Mouse (Mus musculus): ENCODE measurements at regions not wholly inside any gene's neighbourhood (a gene's known extent, or its start where the extent isn't known, plus 50 kb on each side); places are given as distances from the start of the nearest gene placed in this dataset.
A peak's percentile ranks its signal among the peaks of the same experiment; 100 is the strongest.

DNA sequence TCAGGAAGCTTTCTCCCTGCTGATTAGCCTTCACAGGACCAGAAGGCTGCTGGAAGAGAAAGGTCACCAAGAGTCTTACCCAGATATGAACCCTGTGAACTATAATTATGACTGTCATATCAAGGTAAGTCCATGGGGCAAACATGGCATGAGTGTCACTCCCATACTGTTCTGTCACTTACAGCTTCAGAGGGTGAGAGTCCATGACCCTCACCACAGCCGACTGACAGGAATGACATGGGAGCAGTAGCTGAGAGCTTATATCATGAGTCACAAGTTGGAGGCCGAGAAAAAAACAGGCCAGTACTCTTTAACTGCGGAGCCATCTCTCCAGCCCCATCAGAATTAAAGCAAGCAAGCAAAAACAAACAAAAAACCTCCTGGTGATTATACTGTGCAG lies 117.7 kb upstream of the Neo1 start:
- DNase-seq (ENCODE audit: low spot score) = no peak

DNA sequence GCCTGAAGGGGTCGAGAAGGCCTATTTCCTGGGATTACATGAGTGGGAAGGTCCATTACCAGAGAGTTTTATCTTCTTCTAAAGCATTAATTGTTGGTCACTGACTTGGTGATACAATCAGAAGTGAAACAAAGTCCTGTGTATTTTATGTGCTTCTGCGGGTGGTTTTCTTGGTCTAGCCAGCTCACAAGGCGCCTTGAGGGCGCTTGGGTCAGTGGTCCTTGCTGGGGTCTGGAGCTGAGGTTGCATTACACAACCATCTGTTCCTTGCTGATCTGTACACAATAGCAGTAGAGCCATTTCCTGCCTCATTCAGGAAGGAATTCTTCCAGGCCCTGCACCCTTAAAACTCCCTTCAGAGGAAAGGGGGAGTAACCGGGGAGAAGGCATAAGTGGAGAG lies 116.9 kb upstream of the Neo1 start:
- no peak for DNase-seq (ENCODE audit: low spot score)

DNA sequence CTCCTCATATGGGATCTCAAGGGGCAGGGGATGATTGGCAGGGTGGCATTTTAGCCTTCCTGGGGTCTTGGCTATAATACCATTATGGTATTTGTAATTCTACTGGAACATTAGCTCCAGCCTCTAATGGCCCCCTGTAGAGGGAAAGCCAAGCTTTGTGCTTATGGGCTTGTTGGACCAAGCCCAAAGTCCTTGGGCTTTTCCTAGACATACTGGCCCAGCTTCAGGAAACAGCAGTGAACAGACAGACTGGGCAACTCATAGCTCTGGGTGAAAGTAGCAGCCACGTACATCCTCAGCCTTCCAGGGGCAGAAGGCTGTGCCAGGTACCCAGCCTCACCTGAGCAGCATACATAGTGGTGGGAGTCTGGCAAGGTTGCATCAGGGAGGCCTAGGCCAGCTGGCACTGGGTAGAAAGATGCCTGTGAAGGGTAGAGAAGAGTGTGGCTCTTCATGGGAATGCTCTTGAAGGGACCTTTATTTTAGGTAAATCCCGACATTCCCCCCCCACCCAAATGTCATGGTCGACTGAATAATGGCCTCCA lies 108.1 kb upstream of the Neo1 start:
- DNase-seq (ENCODE audit: low spot score) = no peak

DNA sequence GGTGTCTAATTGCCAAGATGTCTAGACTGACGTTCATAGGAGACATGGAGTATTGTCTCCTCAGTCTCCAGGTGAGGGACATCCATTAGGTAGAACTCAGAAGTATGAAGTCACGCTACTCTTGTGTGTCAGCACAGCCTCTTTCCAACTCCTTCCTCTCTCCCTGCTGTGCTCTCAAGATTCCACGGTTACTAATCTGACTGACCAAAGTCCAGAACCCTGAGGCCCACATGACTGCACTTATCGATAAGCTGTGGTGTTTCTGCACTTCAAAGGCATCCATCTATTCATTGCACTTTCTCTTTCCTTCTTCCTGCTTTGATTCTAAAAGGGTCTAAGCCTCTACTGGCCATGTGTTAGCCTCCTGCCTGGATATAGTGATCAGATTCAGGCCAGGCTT lies 107.4 kb upstream of the Neo1 start:
- DNase-seq (ENCODE audit: low spot score) = no peak

DNA sequence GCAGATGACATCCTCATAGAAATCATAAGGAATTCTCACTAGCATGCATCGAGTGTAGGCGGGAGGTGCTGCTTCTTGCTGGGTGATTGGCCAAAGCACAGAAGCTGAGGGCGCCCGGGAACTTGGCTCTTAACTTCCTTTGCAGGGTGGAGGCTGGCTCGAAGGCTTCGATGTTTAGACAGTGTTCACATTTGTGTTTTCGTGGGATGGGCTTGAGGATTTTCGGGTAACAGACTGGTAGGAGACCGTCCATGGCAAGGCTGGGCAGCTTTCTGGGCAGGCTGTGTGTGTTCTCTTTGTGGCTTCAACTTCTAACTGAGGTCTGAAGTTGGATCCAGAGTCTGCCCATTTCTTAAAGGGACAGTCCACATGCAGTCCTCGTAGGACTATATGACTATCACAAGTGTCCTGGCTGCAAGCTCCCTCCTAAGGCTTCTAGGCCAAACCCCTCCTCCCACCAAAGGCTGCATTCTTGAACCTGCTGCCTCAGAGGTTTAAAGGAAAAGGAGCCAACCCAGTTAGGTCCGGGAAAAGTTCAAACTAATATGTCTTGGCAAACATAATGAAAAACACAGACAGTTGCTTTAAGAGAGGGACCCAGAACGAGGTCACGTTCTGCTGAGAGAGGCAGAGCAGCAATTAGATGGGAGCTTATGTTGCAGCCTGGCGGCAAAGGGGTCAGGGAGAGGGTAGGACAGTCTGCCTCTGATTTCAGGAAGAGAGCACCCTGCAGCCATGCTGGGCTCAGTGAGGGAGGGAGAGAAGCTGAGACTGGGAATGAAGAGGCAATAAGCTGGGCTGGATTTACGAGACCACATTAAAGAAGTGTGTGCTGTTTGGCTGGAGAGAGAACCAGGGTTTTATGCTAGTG lies 98.2 kb upstream of the Neo1 start:
- peak; percentile 26 for DNase-seq (ENCODE audit: low spot score)

DNA sequence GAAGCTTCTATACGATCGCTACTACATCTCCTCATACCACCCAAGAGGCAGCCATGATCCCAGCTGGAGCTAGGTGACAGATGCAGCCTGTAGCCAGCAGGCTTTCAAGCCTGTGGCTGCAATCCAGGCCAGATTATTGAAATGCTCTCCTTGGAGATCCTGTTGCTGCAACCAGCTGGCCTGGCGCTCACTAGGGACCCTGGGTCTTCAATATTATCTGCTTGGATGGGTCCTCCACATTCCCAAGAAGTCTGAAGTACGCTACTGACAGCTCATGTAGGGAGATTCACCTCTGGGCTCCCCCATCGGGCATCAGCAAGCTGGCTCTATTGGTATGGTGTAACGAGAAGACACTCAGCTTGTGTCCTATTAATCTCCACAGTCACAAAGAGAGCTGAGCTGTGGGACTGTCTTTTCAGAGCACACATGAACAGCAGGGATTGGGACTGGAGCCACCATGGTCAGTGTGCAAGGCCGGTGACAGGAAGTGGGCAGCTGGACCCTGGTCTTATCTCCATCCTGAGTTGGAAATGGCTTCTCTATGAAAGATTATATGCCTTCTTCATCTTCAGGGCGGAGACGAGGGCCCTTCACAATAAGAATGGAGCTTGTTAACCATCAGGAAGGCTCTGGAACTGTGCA lies 93.6 kb upstream of the Neo1 start:
- DNase-seq (ENCODE audit: low spot score) = no peak

DNA sequence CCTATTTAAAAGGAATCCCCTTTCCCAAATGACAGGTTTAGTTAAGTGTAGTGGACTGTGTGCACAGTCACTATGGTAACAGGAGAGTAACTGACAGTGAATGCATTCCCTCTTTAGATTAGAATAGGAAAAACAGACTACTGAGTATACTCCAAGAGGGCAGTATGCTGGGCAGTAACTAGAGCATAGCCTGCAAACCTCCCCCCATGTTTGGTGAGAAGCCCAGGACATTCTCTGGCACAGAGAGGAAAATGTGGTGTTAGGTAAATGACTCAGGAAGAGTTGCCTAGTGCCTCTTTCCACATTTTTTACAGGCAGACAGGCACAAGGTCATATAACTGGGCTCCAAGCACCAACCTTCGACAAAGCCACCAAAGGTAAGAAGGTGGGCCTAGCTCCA lies 93.0 kb upstream of the Neo1 start:
- peak; percentile 15 for DNase-seq (ENCODE audit: low spot score)

DNA sequence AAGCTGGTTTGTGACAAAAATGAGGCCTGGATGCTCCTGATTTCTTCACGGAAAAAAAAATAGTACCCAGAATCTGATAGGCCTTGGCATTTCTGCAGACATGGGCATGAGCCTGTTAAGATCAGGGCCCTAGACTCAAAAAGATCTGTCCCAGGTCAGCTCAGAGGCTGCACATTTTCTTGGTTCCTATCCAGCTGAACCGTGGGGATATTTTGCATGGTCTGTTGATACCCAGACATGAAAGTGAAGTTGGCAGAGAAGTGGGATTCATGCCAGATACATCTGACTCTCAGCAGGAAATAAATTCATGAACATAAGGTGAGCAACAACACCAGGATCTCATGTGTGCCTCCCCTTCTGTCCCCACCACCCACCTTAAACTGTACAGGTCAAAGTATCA lies 91.8 kb upstream of the Neo1 start:
- no peak for DNase-seq (ENCODE audit: low spot score)

DNA sequence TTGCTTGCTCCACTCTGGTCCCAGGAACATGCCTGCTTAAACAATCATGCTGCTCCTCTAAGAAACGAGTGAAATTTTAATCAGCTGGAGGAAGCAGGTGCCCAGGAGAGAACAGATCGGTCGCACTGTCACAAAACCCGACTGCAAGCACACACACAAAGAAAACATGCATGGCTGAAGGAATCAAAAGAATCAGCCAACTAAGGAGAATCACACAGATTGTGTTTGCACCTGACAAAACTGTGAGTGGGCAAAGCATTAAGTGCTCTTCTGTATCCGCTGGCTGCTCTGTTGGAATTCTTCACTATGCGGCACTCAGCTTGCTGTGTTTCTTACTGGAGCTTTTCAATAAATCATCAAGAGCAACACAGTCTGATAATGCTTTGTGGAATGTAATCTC lies 89.6 kb upstream of the Neo1 start:
- DNase-seq (ENCODE audit: low spot score) = no peak

DNA sequence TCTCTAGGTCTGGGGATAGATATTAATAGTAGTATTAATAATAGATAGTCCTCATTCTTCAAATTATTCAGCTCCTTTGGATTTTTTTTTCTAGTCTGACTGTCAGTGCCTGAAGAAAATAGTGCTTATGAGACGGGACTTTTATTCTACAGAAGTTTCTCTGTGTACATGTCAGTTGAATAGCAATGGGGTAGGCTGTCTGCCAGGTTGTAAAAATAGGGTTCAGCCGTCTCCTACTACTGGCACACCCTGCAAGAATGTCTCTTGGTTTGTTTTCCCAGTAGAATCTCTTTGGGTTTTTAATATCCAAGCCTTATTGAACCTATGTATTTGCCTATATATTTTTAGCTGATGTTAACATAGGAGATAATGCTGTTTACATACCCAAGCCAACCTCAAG lies 80.3 kb upstream of the Neo1 start:
- DNase-seq (ENCODE audit: low spot score) = peak; percentile 42

DNA sequence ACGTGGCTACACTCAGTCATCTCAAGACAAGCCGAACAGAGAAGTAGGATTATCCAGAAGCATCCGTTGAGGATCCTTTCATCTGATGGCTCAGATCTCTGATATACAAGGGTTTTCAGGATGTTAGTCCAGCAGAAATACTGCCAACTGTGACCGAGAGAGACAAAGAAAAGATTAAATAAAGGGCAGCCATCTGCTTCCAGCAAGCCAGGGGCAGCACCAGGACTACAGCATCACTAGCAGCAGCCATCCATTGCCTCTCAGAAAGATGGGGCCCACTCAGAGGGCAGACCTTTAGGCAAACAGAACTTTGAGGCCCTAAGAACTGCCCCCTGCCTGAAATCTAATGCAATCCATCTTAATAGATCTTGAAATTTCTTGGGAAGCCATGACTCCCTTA lies 77.6 kb upstream of the Neo1 start:
- DNase-seq (ENCODE audit: low spot score) = no peak

DNA sequence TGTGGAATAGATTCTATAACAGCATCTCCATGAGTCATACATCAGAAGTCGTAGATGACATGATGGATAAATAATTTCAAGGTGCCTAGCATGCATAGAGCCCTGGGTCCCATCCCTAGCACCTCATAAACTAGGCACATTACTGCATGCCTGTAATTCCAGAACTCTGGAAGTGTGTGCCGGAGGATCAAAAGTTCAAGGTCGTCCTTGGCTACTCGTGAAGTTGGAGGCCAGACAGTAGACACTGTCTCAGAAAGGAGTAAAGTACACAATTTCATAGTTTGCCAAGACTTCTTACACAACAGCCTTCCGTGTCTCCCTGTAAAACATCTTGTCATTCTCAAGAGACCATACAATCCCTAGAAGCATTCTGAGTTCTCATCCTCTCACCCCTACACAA lies 63.5 kb upstream of the Neo1 start:
- no peak for DNase-seq (ENCODE audit: low spot score)

DNA sequence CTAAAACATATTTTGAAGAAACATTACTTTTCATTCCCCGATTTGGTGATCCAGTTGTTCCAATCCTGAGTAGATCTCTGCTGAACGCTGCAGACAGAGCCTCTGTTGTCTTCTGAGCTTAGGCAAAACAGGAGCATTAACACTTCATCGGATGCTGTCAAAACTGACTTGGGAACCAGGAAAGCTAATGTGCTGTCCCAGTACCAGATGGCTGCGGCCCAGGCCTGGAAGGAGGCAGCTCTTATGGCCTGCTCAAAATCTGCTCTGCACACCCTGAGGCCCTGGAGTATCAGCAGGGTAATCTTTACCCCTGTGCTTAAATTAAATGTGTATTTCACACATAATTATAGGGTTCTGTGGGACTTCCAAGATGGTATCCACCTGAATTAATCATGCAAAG lies 61.3 kb upstream of the Neo1 start:
- DNase-seq (ENCODE audit: low spot score) = no peak

DNA sequence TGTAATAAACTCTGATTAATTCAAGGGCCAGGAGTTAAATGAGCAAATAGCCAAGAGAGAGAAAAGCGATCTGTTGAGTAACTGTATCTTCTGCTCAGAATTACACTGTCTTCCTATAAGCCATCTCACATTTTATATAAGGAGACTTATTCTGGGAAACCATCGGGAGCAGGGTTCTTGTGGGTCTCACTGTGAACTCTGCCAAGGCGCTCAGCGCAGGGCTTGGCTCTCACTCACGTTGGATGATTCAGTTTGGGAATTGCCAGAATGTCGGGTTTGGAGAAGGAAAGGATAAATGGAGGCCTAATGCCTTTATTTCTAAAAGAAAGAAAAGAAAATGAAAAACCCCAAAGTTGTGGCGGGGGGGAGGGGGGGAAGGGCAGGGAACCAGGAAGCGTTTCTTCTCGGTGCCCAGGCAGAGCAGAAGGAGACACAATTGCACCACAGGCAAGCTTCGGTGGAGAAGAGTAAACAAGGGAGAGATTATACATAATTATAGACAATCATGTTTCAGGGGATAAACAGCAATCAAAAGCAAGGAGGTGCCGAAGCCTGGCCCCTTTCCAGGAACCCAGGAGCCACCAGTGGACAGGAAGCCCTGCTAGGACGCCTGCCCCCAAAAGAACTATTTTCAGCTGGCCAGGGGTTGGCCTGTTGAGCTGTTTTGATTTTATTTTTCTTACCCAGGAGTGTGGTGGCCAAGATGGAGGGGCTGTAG lies 60.5 kb upstream of the Neo1 start:
- DNase-seq (ENCODE audit: low spot score) = no peak

DNA sequence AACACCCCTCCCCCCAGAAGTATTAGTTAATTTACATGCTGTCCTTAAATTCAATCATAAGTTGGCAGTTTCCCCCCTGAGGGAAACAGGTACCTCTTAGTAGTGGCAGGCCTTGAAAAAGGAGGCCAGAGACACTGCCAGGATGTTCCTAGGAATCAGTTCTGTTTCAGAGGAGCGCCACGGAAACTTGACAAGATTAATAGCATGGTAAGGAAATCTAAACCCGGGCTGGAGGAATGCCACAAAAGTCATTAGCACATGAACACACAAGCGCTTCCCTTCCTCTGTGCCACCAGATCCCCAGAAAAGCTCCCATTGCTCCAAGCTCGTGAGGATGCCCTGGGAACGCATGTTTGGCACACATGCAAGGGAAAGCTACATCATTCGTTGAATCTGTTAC lies 59.4 kb upstream of the Neo1 start:
- DNase-seq (ENCODE audit: low spot score) = no peak

DNA sequence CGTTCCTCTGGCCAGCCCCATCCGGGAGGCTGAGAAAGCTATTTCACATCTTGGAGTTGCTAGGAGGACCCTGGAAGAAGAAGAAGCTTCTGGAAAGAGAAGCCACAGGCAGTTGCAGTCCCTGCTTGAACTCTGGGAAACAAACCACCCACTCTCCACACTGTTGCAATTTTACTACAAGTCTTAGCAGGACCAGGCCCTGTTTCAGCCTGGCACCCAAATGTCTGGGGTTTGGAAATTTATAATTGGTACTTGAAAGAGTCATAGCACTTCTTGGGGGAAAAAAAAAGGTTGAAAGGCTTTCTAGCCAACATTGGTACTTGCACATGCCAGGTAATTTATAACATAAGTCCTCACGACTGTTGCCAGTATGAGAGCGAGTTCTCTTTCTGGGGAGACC lies 57.9 kb upstream of the Neo1 start:
- DNase-seq (ENCODE audit: low spot score) = no peak

DNA sequence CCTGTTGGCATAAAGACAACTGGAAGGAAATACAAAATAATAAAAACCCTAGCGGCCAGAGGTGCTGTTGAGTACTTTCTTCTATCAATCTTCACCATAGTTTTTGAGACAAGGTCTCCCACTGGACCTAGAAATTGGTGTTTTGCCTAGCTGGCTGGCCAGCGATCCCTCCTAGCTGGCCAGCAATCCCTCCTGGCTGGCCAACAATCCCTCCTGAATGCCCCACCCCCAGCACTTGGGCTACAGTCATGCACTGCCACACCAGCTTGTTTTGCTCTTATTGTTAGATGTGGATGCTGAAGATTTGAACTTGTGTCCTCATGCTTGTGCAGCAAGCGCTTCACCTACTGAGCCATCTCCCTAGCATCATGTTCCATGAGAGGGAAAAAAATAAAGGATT lies 54.9 kb upstream of the Neo1 start:
- DNase-seq (ENCODE audit: low spot score) = peak; percentile 23

DNA sequence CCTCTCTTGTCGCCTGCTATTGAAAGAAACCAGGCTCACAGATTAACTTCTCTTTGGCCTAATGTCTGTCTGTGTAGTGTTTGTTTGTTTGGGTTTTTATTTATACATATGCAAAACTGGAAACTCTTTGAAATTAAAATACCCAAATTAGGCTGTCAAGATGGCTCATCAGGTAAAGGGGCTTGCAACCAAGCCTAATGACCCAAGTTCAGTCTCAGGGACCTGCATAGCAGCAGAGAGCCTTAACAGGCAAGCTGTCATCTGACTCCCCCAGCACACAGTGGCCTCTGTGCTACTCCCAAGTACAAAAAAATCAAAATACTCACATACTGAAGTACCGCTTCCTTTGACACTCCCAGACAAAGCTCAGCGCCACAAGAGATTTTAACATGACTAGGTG lies 51.5 kb upstream of the Neo1 start:
- DNase-seq (ENCODE audit: low spot score) = no peak

DNA sequence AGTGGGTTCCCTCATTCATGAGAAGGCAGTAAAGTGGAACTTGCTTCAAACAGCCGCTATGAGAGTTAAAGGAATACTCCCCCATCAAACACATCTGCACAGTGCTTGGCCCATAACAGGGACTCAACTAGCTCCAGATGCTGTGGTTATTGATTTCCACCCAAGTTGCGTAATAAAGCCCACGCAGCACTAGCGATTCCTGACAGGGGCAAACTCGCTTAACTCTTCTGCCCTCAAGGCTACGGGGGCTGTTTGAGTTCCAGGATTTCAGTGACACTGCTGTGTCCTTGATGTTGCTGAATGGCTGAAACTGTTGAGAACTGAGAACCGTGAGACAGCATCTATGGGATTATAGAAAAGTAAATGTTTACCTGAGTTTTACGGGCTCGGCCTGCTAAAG lies 50.9 kb upstream of the Neo1 start:
- DNase-seq (ENCODE audit: low spot score) = peak; percentile 13

DNA sequence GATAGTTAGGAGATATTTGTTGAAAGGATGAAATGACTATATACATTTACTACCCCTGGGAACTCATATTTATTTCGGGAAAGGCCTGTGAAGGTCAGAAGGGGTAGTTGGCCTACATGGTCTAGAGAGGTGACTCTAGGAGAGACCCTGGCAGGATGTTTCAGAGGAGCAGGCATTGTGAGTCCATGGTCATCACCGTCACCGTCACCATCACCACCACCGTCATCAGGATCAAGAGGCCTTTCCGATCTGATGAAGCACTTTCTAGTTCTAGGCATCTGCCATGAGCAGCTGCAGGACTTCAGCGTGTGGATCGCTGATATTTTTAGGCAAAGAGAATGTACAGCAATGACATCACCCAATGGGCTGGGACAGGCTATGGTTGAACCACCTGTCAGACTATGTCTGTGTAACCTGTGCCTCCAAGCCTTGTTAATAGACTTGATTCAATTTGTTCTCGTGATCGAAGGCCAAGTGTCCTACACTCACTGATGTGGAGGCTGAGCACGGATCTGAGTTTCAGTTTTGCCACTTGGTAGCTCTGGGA lies 50.4 kb upstream of the Neo1 start:
- no peak for DNase-seq (ENCODE audit: low spot score)

Data from heart, adult 8-10 months (tissue).